Mouse (Mus musculus) midbrain, embryonic 15.5 days (tissue): ENCODE results near the gene Gfpt1. TPM values are rescaled to one million over a fixed set of nuclear protein-coding genes. Genes with fewer than 3 reads are reported as not detected.
"Not testable (repeated sequence)": the region's sequence is repeated elsewhere in the genome, so short reads cannot be mapped to it uniquely, and the experiment has no call there.

Source experiments
- ATAC-seq: fragments of 200-750 bp; cut with Nextera tagmentation; replicated peaks from 2 replicates; pipeline ENCODE4 v1.8.0; 2017; ENCODE audit warnings: moderate TSS enrichment
- H3K27ac ChIP-seq: fragments of 300-500 bp; sonication (generic); 2 replicates; pipeline ENCODE4 v1.5.1; 2015; ENCODE audit warnings: mild to moderate bottlenecking, inconsistent platforms
- H3K27me3 ChIP-seq: fragments of 300-500 bp; sonication (generic); replicated peaks from 2 replicates; pipeline ENCODE4 v1.6.1; 2015; ENCODE audit warnings: inconsistent platforms
- H3K36me3 ChIP-seq: fragments of 300-500 bp; sonication (generic); replicated peaks from 2 replicates; pipeline ENCODE4 v1.6.1; 2015; ENCODE audit warnings: inconsistent platforms
- H3K4me1 ChIP-seq: fragments of 300-500 bp; sonication (generic); 2 replicates; pipeline ENCODE4 v1.6.1; 2015; ENCODE audit warnings: inconsistent platforms
- H3K4me2 ChIP-seq: fragments of 300-500 bp; sonication (generic); 2 replicates; pipeline ENCODE4 v1.6.1; 2015; ENCODE audit warnings: inconsistent platforms, mild to moderate bottlenecking, moderate library complexity
- H3K4me3 ChIP-seq: fragments of 300-500 bp; sonication (generic); 2 replicates; pipeline ENCODE4 v1.5.1; 2015; ENCODE audit warnings: mild to moderate bottlenecking, inconsistent platforms
- H3K9ac ChIP-seq: fragments of 300-500 bp; sonication (generic); 2 replicates; pipeline ENCODE4 v1.6.1; 2015; ENCODE audit warnings: mild to moderate bottlenecking, inconsistent platforms
- H3K9me3 ChIP-seq: fragments of 300-500 bp; sonication (generic); 2 replicates; pipeline ENCODE4 v1.6.1; 2016; ENCODE audit warnings: inconsistent platforms
- WGBS: fragments of 180-500 bp; shearing (Covaris S2); methylation state at CpG from one replicate; pipeline ENCODE4 v1.1.7; 2015; ENCODE audit warnings: mixed read lengths; 5-methylcytosine and 5-hydroxymethylcytosine counted together
- polyA plus RNA-seq: library from polyadenylated mRNA; unstranded; fragments of >200 nt; fragmentation: Nextera tagmentation; extraction: Ambion mirVana; gene quantifications from 2 replicates; pipeline ENCODE4 v1.2.1, GENCODE M21; 2015

Gene Gfpt1
- polyA plus RNA-seq, 1 experiment from 2014 or later = 27.7 TPM

DNA sequence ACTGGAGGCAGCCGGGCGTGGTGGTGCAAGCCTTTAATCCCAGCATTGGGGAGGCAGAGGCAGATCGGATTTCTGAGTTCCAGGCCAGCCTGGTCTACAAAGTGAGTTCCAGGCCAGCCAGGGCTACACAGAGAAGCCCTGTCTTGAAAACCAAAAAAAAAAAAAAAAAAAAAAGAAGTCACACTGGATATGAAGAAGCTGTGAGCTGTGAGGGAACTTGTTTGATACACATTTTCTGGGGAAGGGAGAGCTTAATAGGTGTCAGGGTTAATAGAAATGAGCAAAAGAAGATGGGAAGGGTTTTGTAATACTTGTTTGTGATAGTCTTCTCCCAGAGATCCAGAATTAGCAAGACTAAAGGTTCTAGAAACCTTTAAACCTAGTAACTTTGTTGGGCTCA is 2.9 kb downstream of the Gfpt1 start:
- peaks cover 3% of the 10 kb centered on the region for H3K36me3 ChIP-seq
- H3K4me1 ChIP-seq = peaks cover 26% of the 10 kb centered on the region
- no peaks in the 10 kb centered on the region for H3K27me3 ChIP-seq
- 52% methylated on average over 3 of the region's 3 CpGs for WGBS
- no peak overlapping the region for H3K4me3 ChIP-seq
- ATAC-seq = no peak
- H3K4me2 ChIP-seq = no peak overlapping the region
- no peak overlapping the region for H3K27ac ChIP-seq
- H3K9ac ChIP-seq = no peak overlapping the region
- no peaks in the 10 kb centered on the region for H3K9me3 ChIP-seq

DNA sequence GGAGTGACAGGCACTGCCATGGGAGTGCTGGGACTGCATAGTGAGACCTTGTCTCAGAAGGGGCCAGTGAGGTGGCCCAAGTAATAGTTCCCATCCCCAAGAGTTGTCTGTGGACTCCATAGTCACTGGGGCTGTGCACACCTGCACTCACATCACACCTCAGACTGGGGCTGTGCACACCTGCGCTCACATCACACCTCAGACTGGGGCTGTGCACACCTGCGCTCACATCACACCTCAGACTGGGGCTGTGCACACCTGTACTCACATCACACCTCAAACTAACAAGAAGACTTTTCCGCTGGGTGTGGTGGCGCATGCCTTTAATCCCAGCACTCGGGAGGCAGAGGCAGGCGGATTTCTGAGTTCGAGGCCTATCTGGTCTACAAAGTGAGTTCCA is 6.1 kb downstream of the Gfpt1 start:
- H3K9me3 ChIP-seq, H3K27ac ChIP-seq, ATAC-seq, H3K27me3 ChIP-seq, H3K9ac ChIP-seq, H3K4me3 ChIP-seq, H3K4me2 ChIP-seq: not testable (repeated sequence)
- 94% methylated on average over 7 of the region's 7 CpGs for WGBS
- Histone ChIP-seq H3K36me3 (peaks cover 24% of the 10 kb centered on the region), H3K4me1 (peaks cover 13% of the 10 kb centered on the region)

DNA sequence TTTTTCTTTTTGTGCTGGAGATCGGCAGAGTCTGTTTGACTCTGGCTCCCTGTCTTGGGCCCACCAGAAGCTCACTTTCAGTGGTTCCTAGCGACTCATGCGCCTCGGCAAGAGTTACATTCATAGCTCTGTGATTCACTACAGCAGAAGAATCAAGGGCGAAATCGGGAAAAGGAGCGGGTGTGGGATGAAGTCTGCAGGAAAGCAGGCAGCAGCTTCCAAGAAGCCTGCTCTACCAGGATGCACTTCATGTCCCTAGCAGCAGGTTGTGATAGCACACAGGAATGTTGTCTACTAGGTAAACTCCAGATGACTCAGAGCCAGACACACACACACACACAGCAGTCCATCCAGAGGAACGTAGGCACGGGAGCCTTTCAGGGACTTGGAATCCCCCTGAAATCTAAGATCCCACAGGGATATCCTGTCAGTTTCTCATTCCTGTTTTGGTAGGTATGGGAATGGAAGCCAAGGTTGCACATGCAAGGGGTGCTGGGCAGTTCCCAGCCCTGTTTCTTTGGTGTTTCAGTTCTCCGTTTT is 9.3 kb downstream of the Gfpt1 start:
- H3K27me3 ChIP-seq = no peaks in the 10 kb centered on the region
- 92% methylated on average over 10 of the region's 10 CpGs for WGBS
- H3K4me1 ChIP-seq = no peaks in the 10 kb centered on the region
- ATAC-seq = no peak
- H3K36me3 ChIP-seq = peaks cover 37% of the 10 kb centered on the region
- no peaks in the 10 kb centered on the region for H3K9me3 ChIP-seq
- H3K27ac ChIP-seq = no peak overlapping the region
- no peak overlapping the region for H3K4me2 ChIP-seq
- H3K9ac ChIP-seq = no peak overlapping the region
- H3K4me3 ChIP-seq = no peak overlapping the region

DNA sequence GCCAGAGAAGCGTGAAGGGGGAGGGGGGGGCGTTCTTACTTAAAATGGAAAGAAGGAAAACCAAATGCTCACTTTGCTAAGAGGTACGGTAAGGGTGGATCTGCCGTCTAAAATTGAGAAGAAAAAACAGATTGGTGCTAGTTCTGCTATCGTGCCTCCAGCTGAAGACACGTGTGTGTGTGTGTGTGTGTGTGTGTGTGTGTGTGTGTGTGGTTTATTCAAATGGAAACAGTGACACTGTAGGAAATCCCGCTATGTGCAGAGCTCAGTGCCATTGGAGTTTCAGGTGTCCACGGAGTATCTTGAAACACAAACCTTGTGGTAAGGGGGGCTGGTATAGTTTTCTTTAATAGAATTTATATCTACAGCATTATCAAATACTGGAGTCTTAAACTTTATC is 11.5 kb downstream of the Gfpt1 start:
- H3K36me3 ChIP-seq = peaks cover 56% of the 10 kb centered on the region
- no peaks in the 10 kb centered on the region for H3K27me3 ChIP-seq
- WGBS = 93% methylated on average over 8 of the region's 8 CpGs
- ATAC-seq = no peak
- no peaks in the 10 kb centered on the region for H3K9me3 ChIP-seq
- H3K4me1 ChIP-seq = no peaks in the 10 kb centered on the region
- no peak overlapping the region for H3K4me2 ChIP-seq
- H3K27ac ChIP-seq = no peak overlapping the region
- H3K9ac ChIP-seq = no peak overlapping the region
- H3K4me3 ChIP-seq = no peak overlapping the region

DNA sequence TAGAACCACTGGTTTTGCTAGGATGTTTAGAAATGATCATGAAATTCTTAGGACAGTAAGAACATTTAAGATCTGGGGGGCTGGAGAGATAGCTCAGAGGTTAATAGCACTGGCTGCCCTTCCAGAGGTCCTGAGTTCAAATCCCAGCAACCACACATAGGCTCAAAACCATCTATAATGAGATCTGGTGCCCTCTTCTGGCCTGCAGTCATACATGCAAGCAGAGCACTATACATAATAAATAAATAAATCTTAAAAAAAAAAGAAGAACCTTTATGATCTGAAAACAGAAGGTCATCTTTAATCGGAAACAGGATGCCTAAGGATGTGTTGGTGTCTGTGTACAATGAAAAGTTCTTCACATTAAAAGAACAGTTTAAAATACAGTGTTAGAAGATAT is 17.1 kb downstream of the Gfpt1 start:
- H3K27me3 ChIP-seq = no peaks in the 10 kb centered on the region
- H3K4me2 ChIP-seq = no peak overlapping the region
- peaks cover 60% of the 10 kb centered on the region for H3K36me3 ChIP-seq
- no peak for ATAC-seq
- no peaks in the 10 kb centered on the region for H3K4me1 ChIP-seq
- WGBS = 91% methylated on average over 1 of the region's 1 CpGs
- no peak overlapping the region for H3K27ac ChIP-seq
- H3K9me3 ChIP-seq = no peaks in the 10 kb centered on the region
- H3K9ac ChIP-seq = no peak overlapping the region
- no peak overlapping the region for H3K4me3 ChIP-seq

DNA sequence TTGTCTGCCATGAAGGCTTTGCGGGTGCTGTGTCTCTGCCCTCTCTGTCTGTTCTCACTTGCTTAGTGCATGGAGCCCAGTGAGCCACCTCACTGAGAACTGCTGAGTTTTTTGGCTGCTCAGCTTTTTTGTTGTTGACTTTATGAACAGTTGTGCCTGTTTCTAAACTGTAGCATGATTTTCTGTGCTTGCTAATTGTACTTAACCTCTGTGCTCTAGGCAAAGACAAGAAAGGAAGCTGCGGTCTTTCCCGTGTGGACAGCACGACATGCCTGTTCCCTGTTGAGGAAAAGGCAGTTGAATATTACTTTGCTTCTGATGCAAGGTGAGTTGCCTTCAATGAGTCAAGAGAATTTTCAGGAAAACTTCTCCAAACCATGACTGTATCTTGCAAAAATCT is 20.9 kb downstream of the Gfpt1 start:
- no peaks in the 10 kb centered on the region for H3K9me3 ChIP-seq
- no peak overlapping the region for H3K4me3 ChIP-seq
- H3K36me3 ChIP-seq = peaks cover 61% of the 10 kb centered on the region
- H3K9ac ChIP-seq = no peak overlapping the region
- ATAC-seq = no peak
- no peaks in the 10 kb centered on the region for H3K4me1 ChIP-seq
- no peak overlapping the region for H3K4me2 ChIP-seq
- H3K27me3 ChIP-seq = no peaks in the 10 kb centered on the region
- WGBS = 94% methylated on average over 4 of the region's 4 CpGs
- H3K27ac ChIP-seq = no peak overlapping the region

DNA sequence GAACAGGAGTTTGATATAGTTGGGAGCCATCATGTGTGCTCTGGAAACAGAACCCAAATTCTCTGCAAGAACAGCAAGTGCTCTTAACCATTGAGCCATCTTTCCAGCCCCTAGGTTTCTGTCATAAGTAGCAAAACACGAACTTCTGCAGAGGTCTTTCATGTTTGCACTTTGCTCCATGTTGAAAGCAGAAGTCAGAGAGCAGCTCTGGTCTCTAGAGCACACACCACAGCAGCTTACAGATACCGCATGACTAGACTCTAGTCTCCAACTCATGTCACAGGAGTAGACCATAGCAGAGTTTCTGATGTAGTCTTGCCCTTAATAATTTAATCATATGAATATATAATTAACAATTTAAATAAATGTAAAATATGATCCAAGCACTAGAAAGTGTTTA is 25.6 kb downstream of the Gfpt1 start:
- no peak for ATAC-seq
- Histone ChIP-seq H3K9ac (no peak overlapping the region), H3K4me3 (no peak overlapping the region), H3K27ac (no peak overlapping the region), H3K4me2 (no peak overlapping the region), H3K4me1 (no peaks in the 10 kb centered on the region), H3K9me3 (no peaks in the 10 kb centered on the region), H3K36me3 (peaks cover 70% of the 10 kb centered on the region), H3K27me3 (no peaks in the 10 kb centered on the region)
- 86% methylated on average over 2 of the region's 2 CpGs for WGBS

DNA sequence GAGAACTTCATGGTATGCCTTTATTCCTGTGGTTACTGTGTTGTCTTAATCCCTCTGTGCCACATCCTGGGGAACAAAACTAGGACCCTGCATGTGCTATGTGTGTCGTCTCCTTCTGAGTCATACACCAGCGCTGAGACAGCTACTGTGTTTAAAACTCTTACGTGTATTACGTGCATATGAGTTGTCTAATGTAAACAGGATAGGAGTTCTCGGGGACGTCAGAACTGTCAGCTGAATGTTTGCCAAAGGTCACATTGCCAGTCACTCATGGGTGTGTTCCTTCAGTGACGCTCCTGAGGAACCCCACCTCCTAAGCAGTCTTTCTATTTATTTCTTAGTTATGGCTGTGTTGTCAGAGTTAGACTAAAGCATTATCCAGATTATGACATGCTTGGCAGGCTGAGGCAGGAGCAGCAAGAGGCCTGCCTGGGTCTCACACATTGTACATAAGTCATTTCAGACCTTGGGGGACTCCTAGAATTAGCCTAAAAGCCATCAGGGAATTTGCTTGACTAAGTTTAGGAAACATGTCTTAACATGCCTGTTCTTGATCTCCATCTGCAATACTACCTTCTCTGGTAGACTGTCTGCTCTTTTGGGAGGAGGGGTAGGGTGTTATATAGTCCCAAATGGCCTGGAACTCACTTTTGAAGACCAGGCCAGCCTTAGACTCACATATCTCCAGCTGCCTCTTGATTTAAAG is 26.7 kb downstream of the Gfpt1 start:
- Histone ChIP-seq H3K9me3 (no peaks in the 10 kb centered on the region), H3K4me1 (no peaks in the 10 kb centered on the region), H3K9ac (no peak overlapping the region), H3K27me3 (no peaks in the 10 kb centered on the region), H3K4me3 (no peak overlapping the region), H3K27ac (no peak overlapping the region), H3K4me2 (no peak overlapping the region), H3K36me3 (peaks cover 70% of the 10 kb centered on the region)
- no peak for ATAC-seq
- WGBS = 89% methylated on average over 7 of the region's 7 CpGs

DNA sequence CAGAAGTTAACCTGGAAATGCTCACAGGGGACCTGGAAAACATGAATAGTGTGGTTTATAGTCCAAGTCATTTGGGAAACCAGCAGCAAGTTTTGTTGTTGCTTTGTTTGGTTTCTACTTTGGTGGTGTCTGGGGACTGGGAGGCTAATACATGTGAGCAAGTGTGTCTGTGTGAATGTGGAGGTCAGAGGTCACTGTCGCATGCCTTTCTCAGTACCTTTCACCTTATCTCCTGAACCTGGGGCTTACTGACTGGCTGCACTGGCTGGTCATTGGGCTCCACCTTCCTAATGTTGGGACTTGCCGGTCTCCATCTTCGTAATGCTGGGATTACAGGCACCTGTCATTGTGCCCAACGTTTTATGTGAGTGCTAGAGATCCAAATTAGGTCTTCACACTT is 28.0 kb downstream of the Gfpt1 start:
- Histone ChIP-seq H3K27ac (no peak overlapping the region), H3K27me3 (no peaks in the 10 kb centered on the region), H3K4me2 (no peak overlapping the region), H3K36me3 (peaks cover 60% of the 10 kb centered on the region), H3K4me3 (no peak overlapping the region), H3K9ac (no peak overlapping the region), H3K4me1 (no peaks in the 10 kb centered on the region), H3K9me3 (no peaks in the 10 kb centered on the region)
- WGBS = 94% methylated on average over 4 of the region's 4 CpGs
- ATAC-seq = no peak

DNA sequence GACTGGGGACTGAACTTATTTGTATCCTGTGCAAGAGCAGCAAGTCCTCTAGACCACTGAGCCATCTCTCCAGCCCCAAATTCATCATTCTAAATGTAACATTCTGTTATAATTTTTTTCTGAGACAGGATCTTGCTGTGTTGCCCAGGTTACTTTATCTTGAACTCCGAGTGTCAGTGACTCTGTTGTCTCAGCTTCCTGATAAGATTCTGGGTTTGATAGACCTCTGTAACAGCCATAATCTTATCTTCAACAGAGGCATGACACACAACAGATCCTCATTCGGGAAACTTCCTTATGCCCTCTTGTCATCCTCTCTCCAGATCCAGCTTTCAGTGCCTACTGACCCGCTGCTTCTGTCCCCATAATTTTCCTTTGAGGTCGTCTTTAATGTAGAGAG is 30.1 kb downstream of the Gfpt1 start:
- no peak overlapping the region for H3K4me2 ChIP-seq
- peaks cover 55% of the 10 kb centered on the region for H3K36me3 ChIP-seq
- H3K4me3 ChIP-seq = no peak overlapping the region
- H3K9me3 ChIP-seq = no peaks in the 10 kb centered on the region
- H3K27ac ChIP-seq = no peak overlapping the region
- WGBS = 92% methylated on average over 4 of the region's 4 CpGs
- no peaks in the 10 kb centered on the region for H3K4me1 ChIP-seq
- no peak for ATAC-seq
- H3K27me3 ChIP-seq = no peaks in the 10 kb centered on the region
- H3K9ac ChIP-seq = no peak overlapping the region

DNA sequence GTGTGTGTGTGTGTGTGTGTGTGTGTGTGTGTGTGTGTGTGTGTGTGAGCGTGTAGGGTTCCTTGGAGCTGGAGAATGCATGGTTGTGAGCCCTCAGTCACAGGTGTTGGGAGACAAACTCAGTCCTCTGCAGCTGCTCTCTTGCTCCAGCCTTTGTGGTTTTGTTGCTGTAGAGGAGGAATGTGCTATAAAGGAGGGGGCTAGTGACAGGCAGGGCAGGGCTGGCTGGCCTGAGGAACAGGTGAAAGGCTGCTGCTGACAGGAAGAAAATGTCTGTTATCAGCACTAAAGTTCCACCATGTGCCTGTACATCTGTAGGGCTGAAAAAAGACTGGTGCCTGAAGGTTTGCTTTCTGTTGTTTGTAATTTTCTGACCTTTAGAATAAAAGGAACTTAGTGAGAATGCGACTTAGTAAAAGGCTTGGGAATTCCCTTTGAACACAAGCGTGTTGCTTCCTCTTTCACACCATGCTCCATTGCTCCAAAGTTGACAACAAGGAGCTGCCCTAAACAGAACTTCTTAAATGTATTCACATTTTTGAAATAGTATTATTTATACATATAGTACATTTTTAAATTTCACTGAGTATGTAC is 32.5 kb downstream of the Gfpt1 start:
- peaks cover 44% of the 10 kb centered on the region; the same call in 1 of the 2 replicates for H3K36me3 ChIP-seq
- H3K27me3 ChIP-seq = no peaks in the 10 kb centered on the region
- H3K4me1 ChIP-seq = no peaks in the 10 kb centered on the region
- no peak overlapping the region for H3K9ac ChIP-seq
- no peaks in the 10 kb centered on the region for H3K9me3 ChIP-seq
- 73% methylated on average over 3 of the region's 3 CpGs for WGBS
- no peak overlapping the region for H3K4me2 ChIP-seq
- ATAC-seq = no peak
- H3K27ac ChIP-seq = no peak overlapping the region
- no peak overlapping the region for H3K4me3 ChIP-seq

DNA sequence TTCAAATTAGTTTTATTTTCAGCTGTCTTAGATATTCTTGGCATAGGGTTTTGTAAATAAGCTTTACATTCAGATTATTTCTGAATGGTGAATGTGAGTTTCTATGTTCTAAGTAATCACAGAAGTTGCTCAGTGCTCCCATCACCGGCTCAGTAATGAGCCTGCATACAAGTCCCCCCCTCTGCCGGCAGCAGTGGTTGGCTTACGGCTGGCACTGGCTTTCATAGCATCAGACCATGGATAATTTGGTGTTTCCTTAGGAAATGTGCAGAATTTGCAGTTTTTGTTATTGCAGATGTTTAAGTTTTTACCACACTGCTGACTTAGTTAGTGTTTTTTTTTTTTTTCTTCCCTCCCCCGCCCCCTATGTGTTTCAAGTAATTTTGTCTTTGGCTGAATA is 36.8 kb downstream of the Gfpt1 start:
- Histone ChIP-seq H3K4me2 (no peak overlapping the region), H3K4me1 (no peaks in the 10 kb centered on the region), H3K9ac (no peak overlapping the region), H3K9me3 (no peaks in the 10 kb centered on the region), H3K36me3 (peaks cover 25% of the 10 kb centered on the region; the same call in 1 of the 2 replicates), H3K27ac (no peak overlapping the region), H3K27me3 (no peaks in the 10 kb centered on the region), H3K4me3 (no peak overlapping the region)
- WGBS = 87% methylated on average over 4 of the region's 4 CpGs
- ATAC-seq = no peak

DNA sequence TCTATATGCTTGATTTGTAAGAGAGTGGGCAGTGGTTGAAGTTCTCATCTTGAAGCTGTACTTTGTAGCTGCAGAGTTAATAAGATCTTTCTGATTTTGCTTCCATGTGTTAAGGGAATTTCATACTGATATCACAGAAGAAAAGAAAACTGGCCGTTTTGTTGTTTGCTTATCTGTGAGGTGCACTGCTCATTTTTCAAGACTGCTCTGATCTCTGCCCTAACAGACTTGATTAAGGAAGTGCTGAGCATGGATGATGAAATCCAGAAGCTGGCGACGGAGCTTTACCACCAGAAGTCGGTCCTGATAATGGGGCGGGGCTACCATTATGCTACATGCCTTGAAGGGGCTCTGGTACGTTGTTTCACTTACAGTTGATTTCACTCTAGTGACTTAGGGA is 42.4 kb downstream of the Gfpt1 start:
- 92% methylated on average over 6 of the region's 6 CpGs for WGBS
- H3K9me3 ChIP-seq = no peaks in the 10 kb centered on the region
- H3K36me3 ChIP-seq = peaks cover 34% of the 10 kb centered on the region

More for the DNA sequence above, 42.4 kb downstream of the Gfpt1 start:
- Histone ChIP-seq H3K4me3 (no peak overlapping the region), H3K4me2 (no peak overlapping the region), H3K27ac (no peak overlapping the region), H3K9ac (no peak overlapping the region), H3K4me1 (no peaks in the 10 kb centered on the region), H3K27me3 (no peaks in the 10 kb centered on the region)
- no peak for ATAC-seq
